Mouse (Mus musculus): Measurements from ENCODE around the gene Ttc39b. TPM values are rescaled to one million over a fixed set of nuclear protein-coding genes. Genes with fewer than 3 reads are reported as not detected.

The Ttc39b gene
- total and polyA plus RNA-seq, 3 experiments, result 0.49 TPM; not detected in 2

- Histone ChIP-seq H3K4me3 (ENCODE audit: low read depth, low read length) (no peak overlapping the region), H3K4me1 (ENCODE audit: insufficient read depth, low read depth, low read length) (no peaks in the 10 kb centered on the region), H3K27me3 (ENCODE audit: insufficient read depth, low read length) (no peaks in the 10 kb centered on the region), H3K9me3 (replicated peaks) (peaks cover 53% of the 10 kb centered on the region), H3K36me3 (replicated peaks) (no peaks in the 10 kb centered on the region)
- no peak for ATAC-seq (ENCODE audit: extremely low read depth, insufficient number of reproducible peaks, low FRiP score, poor library complexity, severe bottlenecking)
- TF ChIP-seq GATA2 (IDR thresholded peaks at IDR 0.05; ENCODE audit: borderline replicate concordance, low read depth, low read length), result no peak
- TF ChIP-seq GATA1 (IDR thresholded peaks at IDR 0.05; ENCODE audit: borderline replicate concordance, low read length), result no peak
- TF ChIP-seq POLR2AphosphoS5 (IDR thresholded peaks at IDR 0.05; ENCODE audit: insufficient replicate concordance, low read depth, low read length), result no peak
- TF ChIP-seq CTCF (IDR thresholded peaks at IDR 0.05; ENCODE audit: low read depth, low read length), result no peak
- TF ChIP-seq TAL1 (conservative IDR thresholded peaks at IDR 0.05; ENCODE audit: low read depth, low read length), result no peak
- no peak for DNase-seq (ENCODE audit: low spot score)
These were observed 90.6 kb downstream of the Ttc39b start for GRCm38 (mm10) chr4:83233181-83234123.

GRCm38 (mm10) chr4:83232315-83232880, 91.7 kb downstream of the Ttc39b start:
- H3K27me3 ChIP-seq (ENCODE audit: insufficient read depth, low read length), result no peaks in the 10 kb centered on the region
- H3K36me3 ChIP-seq (replicated peaks), result no peaks in the 10 kb centered on the region
- no peak for TF ChIP-seq CTCF (IDR thresholded peaks at IDR 0.05; ENCODE audit: low read depth, low read length)
- no peak for TF ChIP-seq TAL1 (conservative IDR thresholded peaks at IDR 0.05; ENCODE audit: low read depth, low read length)
- no peak for TF ChIP-seq GATA2 (IDR thresholded peaks at IDR 0.05; ENCODE audit: borderline replicate concordance, low read depth, low read length)
- no peak for TF ChIP-seq GATA1 (IDR thresholded peaks at IDR 0.05; ENCODE audit: borderline replicate concordance, low read length)
- TF ChIP-seq POLR2AphosphoS5 (IDR thresholded peaks at IDR 0.05; ENCODE audit: insufficient replicate concordance, low read depth, low read length), result no peak
- H3K9me3 ChIP-seq (replicated peaks), result peaks cover 60% of the 10 kb centered on the region
- no peak overlapping the region for H3K4me3 ChIP-seq (ENCODE audit: low read depth, low read length)
- ATAC-seq (ENCODE audit: extremely low read depth, insufficient number of reproducible peaks, low FRiP score, poor library complexity, severe bottlenecking) (no peak), DNase-seq (ENCODE audit: low spot score) (no peak)
- no peaks in the 10 kb centered on the region for H3K4me1 ChIP-seq (ENCODE audit: insufficient read depth, low read depth, low read length)

- Histone ChIP-seq H3K9me3 (replicated peaks) (peaks cover 47% of the 10 kb centered on the region), H3K4me3 (ENCODE audit: low read depth, low read length) (no peak overlapping the region), H3K4me1 (ENCODE audit: insufficient read depth, low read depth, low read length) (no peaks in the 10 kb centered on the region), H3K36me3 (replicated peaks) (no peaks in the 10 kb centered on the region), H3K27me3 (ENCODE audit: insufficient read depth, low read length) (no peaks in the 10 kb centered on the region)
- no peak for ATAC-seq (ENCODE audit: extremely low read depth, insufficient number of reproducible peaks, low FRiP score, poor library complexity, severe bottlenecking)
- TF ChIP-seq POLR2AphosphoS5 (IDR thresholded peaks at IDR 0.05; ENCODE audit: insufficient replicate concordance, low read depth, low read length) (no peak), TAL1 (conservative IDR thresholded peaks at IDR 0.05; ENCODE audit: low read depth, low read length) (no peak), GATA2 (IDR thresholded peaks at IDR 0.05; ENCODE audit: borderline replicate concordance, low read depth, low read length) (no peak), CTCF (IDR thresholded peaks at IDR 0.05; ENCODE audit: low read depth, low read length) (no peak), GATA1 (IDR thresholded peaks at IDR 0.05; ENCODE audit: borderline replicate concordance, low read length) (no peak)
- no peak for DNase-seq (ENCODE audit: low spot score)
These were observed 95.3 kb downstream of the Ttc39b start for GRCm38 (mm10) chr4:83228664-83229283.

GRCm38 (mm10) chr4:83228073-83228472, 96.0 kb downstream of the Ttc39b start:
- ATAC-seq (ENCODE audit: extremely low read depth, insufficient number of reproducible peaks, low FRiP score, poor library complexity, severe bottlenecking) (no peak), DNase-seq (ENCODE audit: low spot score) (no peak)
- TF ChIP-seq POLR2AphosphoS5 (IDR thresholded peaks at IDR 0.05; ENCODE audit: insufficient replicate concordance, low read depth, low read length) (no peak), TAL1 (conservative IDR thresholded peaks at IDR 0.05; ENCODE audit: low read depth, low read length) (no peak), GATA1 (IDR thresholded peaks at IDR 0.05; ENCODE audit: borderline replicate concordance, low read length) (no peak), GATA2 (IDR thresholded peaks at IDR 0.05; ENCODE audit: borderline replicate concordance, low read depth, low read length) (no peak), CTCF (IDR thresholded peaks at IDR 0.05; ENCODE audit: low read depth, low read length) (no peak)
- H3K36me3 ChIP-seq (replicated peaks), result no peaks in the 10 kb centered on the region
- H3K4me1 ChIP-seq (ENCODE audit: insufficient read depth, low read depth, low read length), result no peaks in the 10 kb centered on the region
- H3K9me3 ChIP-seq (replicated peaks), result peaks cover 43% of the 10 kb centered on the region
- no peaks in the 10 kb centered on the region for H3K27me3 ChIP-seq (ENCODE audit: insufficient read depth, low read length)
- no peak overlapping the region for H3K4me3 ChIP-seq (ENCODE audit: low read depth, low read length)

GRCm38 (mm10) chr4:83225633-83226360, 98.3 kb downstream of the Ttc39b start:
- peaks cover 35% of the 10 kb centered on the region for H3K9me3 ChIP-seq (replicated peaks)
- H3K4me1 ChIP-seq (ENCODE audit: insufficient read depth, low read depth, low read length), result no peaks in the 10 kb centered on the region
- H3K36me3 ChIP-seq (replicated peaks), result no peaks in the 10 kb centered on the region
- H3K4me3 ChIP-seq (ENCODE audit: low read depth, low read length), result no peak overlapping the region
- DNase-seq (ENCODE audit: low spot score) (no peak), ATAC-seq (ENCODE audit: extremely low read depth, insufficient number of reproducible peaks, low FRiP score, poor library complexity, severe bottlenecking) (no peak)
- TF ChIP-seq CTCF (IDR thresholded peaks at IDR 0.05; ENCODE audit: low read depth, low read length), result no peak
- no peak for TF ChIP-seq POLR2AphosphoS5 (IDR thresholded peaks at IDR 0.05; ENCODE audit: insufficient replicate concordance, low read depth, low read length)
- H3K27me3 ChIP-seq (ENCODE audit: insufficient read depth, low read length), result no peaks in the 10 kb centered on the region

Measured in G1E (cell line).